Mouse (Mus musculus) bone marrow macrophage, adult 2 months (primary cell): ENCODE data around the gene Neu2.

ENCODE experiments used
- CTCF ChIP-seq: IDR thresholded peaks from 2 replicates; pipeline ENCODE4 v1.5.1; 2012; ENCODE audit warnings: low read depth, mild to moderate bottlenecking, low read length, moderate library complexity
- POLR2A ChIP-seq: IDR thresholded peaks from 2 replicates; pipeline ENCODE4 v1.6.1; 2012; ENCODE audit warnings: mild to moderate bottlenecking, low read depth, low read length, borderline replicate concordance

GRCm38 (mm10) chr1:87626344-87626743 lies 116.7 kb downstream of the Neu2 start:
- no peak for TF ChIP-seq CTCF
- no peak for TF ChIP-seq POLR2A
